Mouse (Mus musculus) heart, embryonic 14.5 days (tissue): Measurements from ENCODE around the gene Tshz2. TPM values are rescaled to one million over a fixed set of nuclear protein-coding genes. Genes with fewer than 3 reads are reported as not detected.

Source experiments
- ATAC-seq: fragments of 200-750 bp; cut with Nextera tagmentation; 2 replicates; pipeline ENCODE4 v1.8.0; 2017; ENCODE audit warnings: low read depth, moderate TSS enrichment; ENCODE audit not compliant: insufficient number of reproducible peaks, insufficient read depth, low FRiP score
- H3K27ac ChIP-seq, 2 experiments: fragments of 200-500 bp in 1 of 2; fragments of 300-500 bp in 1 of 2; sonication (generic) in 1 of 2; replicated peaks in 1 of 2; 2 replicates each; pipeline ENCODE4 v1.5.1; 2012 to 2014; ENCODE audit warnings: low read depth in 2 of 2, low read length in 2 of 2, control low read depth in 1 of 2, mild to moderate bottlenecking in 1 of 2, mixed read lengths in 1 of 2; ENCODE audit not compliant: control insufficient read depth in 1 of 2, insufficient read depth in 1 of 2
- H3K27me3 ChIP-seq: fragments of 300-500 bp; sonication (generic); 2 replicates; pipeline ENCODE4 v1.6.1; 2014; ENCODE audit warnings: mild to moderate bottlenecking, low read length, control low read depth; ENCODE audit not compliant: control insufficient read depth, insufficient read depth
- H3K36me3 ChIP-seq: fragments of 300-500 bp; sonication (generic); 2 replicates; pipeline ENCODE4 v1.6.1; 2014; ENCODE audit warnings: mild to moderate bottlenecking, control low read depth, low read length, mixed read lengths; ENCODE audit not compliant: control insufficient read depth, insufficient read depth
- H3K4me1 ChIP-seq, 2 experiments: fragments of 200-500 bp in 1 of 2; fragments of 300-500 bp in 1 of 2; sonication (generic) in 1 of 2; 2 replicates each; pipeline ENCODE4 v1.6.1; 2012 to 2014; ENCODE audit warnings: low read length in 2 of 2, control low read depth in 1 of 2, mixed read lengths in 1 of 2; ENCODE audit not compliant: control insufficient read depth in 2 of 2, insufficient read depth in 2 of 2
- H3K4me2 ChIP-seq: fragments of 300-500 bp; sonication (generic); 2 replicates; pipeline ENCODE4 v1.6.1; 2014; ENCODE audit warnings: mild to moderate bottlenecking, low read length
- H3K4me3 ChIP-seq, 2 experiments: fragments of 200-500 bp in 1 of 2; fragments of 300-500 bp in 1 of 2; sonication (generic) in 1 of 2; 2 replicates each; pipeline ENCODE4 v1.5.1; 2012 to 2014; ENCODE audit warnings: low read length in 2 of 2, mild to moderate bottlenecking in 2 of 2, control low read depth in 1 of 2, low read depth in 1 of 2, moderate library complexity in 1 of 2; ENCODE audit not compliant: control insufficient read depth in 1 of 2, insufficient read depth in 1 of 2
- H3K9ac ChIP-seq: fragments of 300-500 bp; sonication (generic); 2 replicates; pipeline ENCODE4 v1.6.1; 2014; ENCODE audit warnings: mild to moderate bottlenecking, low read length
- H3K9me3 ChIP-seq: fragments of 300-500 bp; sonication (generic); 2 replicates; pipeline ENCODE4 v1.6.1; 2016; ENCODE audit warnings: low read length, control low read depth; ENCODE audit not compliant: control insufficient read depth
- WGBS: fragments of 180-500 bp; shearing (Covaris S2); extraction: QIAGEN DNeasy Blood & Tissue Kit; methylation state at CpG from one replicate; pipeline ENCODE4 v1.1.7; 2014; 5-methylcytosine and 5-hydroxymethylcytosine counted together
- polyA plus RNA-seq: library from polyadenylated mRNA; unstranded; fragments of >200 nt; fragmentation: Nextera tagmentation; extraction: Ambion mirVana; gene quantifications from 2 replicates; pipeline ENCODE4 v1.2.1, GENCODE M21; 2014

Tshz2 gene
- polyA plus RNA-seq, 1 experiment from 2014 or later, result 3.4 TPM

- WGBS, result 6% methylated on average over 12 of the region's 12 CpGs
- H3K27me3 ChIP-seq, result no peaks in the 10 kb centered on the region
Measured at GRCm38 (mm10) chr2:169790439-169791131, 157.8 kb downstream of the Tshz2 start.

GRCm38 (mm10) chr2:169792706-169793105 lies 159.9 kb downstream of the Tshz2 start:
- Histone ChIP-seq H3K9me3 (no peaks in the 10 kb centered on the region), H3K27me3 (no peaks in the 10 kb centered on the region), H3K4me2 (no peak overlapping the region), H3K36me3 (no peaks in the 10 kb centered on the region), H3K4me1 (peaks cover 5 to 12% of the 10 kb centered on the region in 2 experiments), H3K27ac (no peak overlapping the region), H3K9ac (no peak overlapping the region), H3K4me3 (no peak overlapping the region)
- WGBS, result 50% methylated on average over 3 of the region's 3 CpGs
- no peak for ATAC-seq

More at GRCm38 (mm10) chr2:169790439-169791131, 157.8 kb downstream of the Tshz2 start:
- no peaks in the 10 kb centered on the region for H3K36me3 ChIP-seq
- H3K9me3 ChIP-seq, result no peaks in the 10 kb centered on the region
- H3K27ac ChIP-seq, result peak overlapping the region; percentile 67 to 68
- peak overlapping the region; percentile 62 for H3K9ac ChIP-seq
- ATAC-seq, result peak; percentile 79
- peak overlapping the region; percentile 24 to 35 for H3K4me3 ChIP-seq
- peaks cover 10 to 21% of the 10 kb centered on the region in 2 experiments for H3K4me1 ChIP-seq
- H3K4me2 ChIP-seq, result peak overlapping the region; percentile 67

- H3K36me3 ChIP-seq, result no peaks in the 10 kb centered on the region
- H3K9ac ChIP-seq, result no peak overlapping the region
- H3K27ac ChIP-seq, result no peak overlapping the region
- WGBS, result 90% methylated on average over 6 of the region's 6 CpGs
- no peaks in the 10 kb centered on the region for H3K4me1 ChIP-seq
- no peaks in the 10 kb centered on the region for H3K9me3 ChIP-seq
- H3K4me3 ChIP-seq, result no peak overlapping the region
- no peaks in the 10 kb centered on the region for H3K27me3 ChIP-seq
- no peak for ATAC-seq
- no peak overlapping the region for H3K4me2 ChIP-seq
Measured at GRCm38 (mm10) chr2:169802241-169802640, 169.4 kb downstream of the Tshz2 start.

- Histone ChIP-seq H3K36me3 (no peaks in the 10 kb centered on the region), H3K27me3 (no peaks in the 10 kb centered on the region), H3K4me2 (no peak overlapping the region), H3K9ac (no peak overlapping the region), H3K4me3 (no peak overlapping the region), H3K27ac (no peak overlapping the region), H3K4me1 (no peaks in the 10 kb centered on the region), H3K9me3 (no peaks in the 10 kb centered on the region)
- 58% methylated on average over 5 of the region's 5 CpGs for WGBS
- no peak for ATAC-seq
Measured at GRCm38 (mm10) chr2:169804380-169804779, 171.6 kb downstream of the Tshz2 start.

- H3K9me3 ChIP-seq, result no peaks in the 10 kb centered on the region
- H3K4me1 ChIP-seq, result no peaks in the 10 kb centered on the region
- no peaks in the 10 kb centered on the region for H3K36me3 ChIP-seq
- no peaks in the 10 kb centered on the region for H3K27me3 ChIP-seq
- H3K27ac ChIP-seq, result no peak overlapping the region
- H3K4me2 ChIP-seq, result no peak overlapping the region
- 88% methylated on average over 12 of the region's 12 CpGs for WGBS
- no peak for ATAC-seq
- H3K9ac ChIP-seq, result no peak overlapping the region
- no peak overlapping the region for H3K4me3 ChIP-seq
Measured at GRCm38 (mm10) chr2:169805545-169805944, 172.7 kb downstream of the Tshz2 start.

- Histone ChIP-seq H3K9me3 (no peaks in the 10 kb centered on the region), H3K36me3 (no peaks in the 10 kb centered on the region), H3K9ac (no peak overlapping the region), H3K27me3 (no peaks in the 10 kb centered on the region), H3K4me3 (no peak overlapping the region), H3K4me2 (no peak overlapping the region), H3K27ac (no peak overlapping the region), H3K4me1 (no peaks in the 10 kb centered on the region)
- no peak for ATAC-seq
- 90% methylated on average over 5 of the region's 5 CpGs for WGBS
Measured at GRCm38 (mm10) chr2:169811589-169811988, 178.8 kb downstream of the Tshz2 start.

- Histone ChIP-seq H3K9ac (no peak overlapping the region), H3K4me1 (no peaks in the 10 kb centered on the region), H3K4me2 (no peak overlapping the region), H3K9me3 (no peaks in the 10 kb centered on the region), H3K27me3 (no peaks in the 10 kb centered on the region), H3K4me3 (no peak overlapping the region), H3K36me3 (no peaks in the 10 kb centered on the region), H3K27ac (no peak overlapping the region)
- 87% methylated on average over 8 of the region's 8 CpGs for WGBS
- no peak for ATAC-seq
Measured at GRCm38 (mm10) chr2:169812055-169812454, 179.2 kb downstream of the Tshz2 start.

GRCm38 (mm10) chr2:169812940-169813339 lies 180.1 kb downstream of the Tshz2 start:
- no peak overlapping the region for H3K4me3 ChIP-seq
- no peaks in the 10 kb centered on the region for H3K27me3 ChIP-seq
- H3K36me3 ChIP-seq, result no peaks in the 10 kb centered on the region
- H3K9me3 ChIP-seq, result no peaks in the 10 kb centered on the region
- H3K4me2 ChIP-seq, result no peak overlapping the region
- H3K9ac ChIP-seq, result no peak overlapping the region
- ATAC-seq, result no peak
- WGBS, result 84% methylated on average over 7 of the region's 7 CpGs
- H3K4me1 ChIP-seq, result no peaks in the 10 kb centered on the region
- H3K27ac ChIP-seq, result no peak overlapping the region
